In the genomic region with DNA sequence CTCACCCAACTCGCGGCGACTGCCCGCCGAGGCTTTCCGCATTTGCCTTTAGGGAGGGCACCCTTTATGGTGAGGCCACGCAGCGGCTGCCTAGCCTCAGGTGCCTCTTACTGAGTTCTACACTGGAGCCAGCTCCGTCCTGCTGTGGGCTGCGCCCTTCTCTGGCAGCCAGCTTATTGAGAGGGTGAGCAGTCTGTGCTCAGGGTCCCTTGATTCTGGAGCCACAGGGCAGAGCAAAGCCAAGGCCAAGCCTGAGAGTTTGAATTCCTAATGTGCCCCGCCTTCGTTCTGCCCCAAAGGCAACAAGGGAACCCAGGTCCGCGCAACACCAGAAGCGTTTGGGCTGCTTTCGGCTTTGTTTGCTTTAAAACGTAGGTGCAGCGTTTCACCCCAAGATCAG, we compare ENCODE assay signal across 8 mouse cellular contexts. TPM values are rescaled to one million over a fixed set of nuclear protein-coding genes. Genes with fewer than 3 reads are reported as not detected.
DNase-seq lines count a peak whose midpoint lies in the region; ATAC-seq and TF ChIP-seq lines count a peak whose summit lies in the region.

No protein-coding gene starts in this region.

- no peak overlapping the region for H3K9ac ChIP-seq in heart, embryonic 11.5 days (ENCODE audit: low read depth, low read length)
- H3K9ac ChIP-seq in forebrain, postnatal 0 days = 0 out of 2 replicates have a peak overlapping the region, but pooled peaks have one; percentile 10
- peak overlapping the region; percentile 42; the same call in 1 of the 2 replicates for H3K9ac ChIP-seq in midbrain, embryonic 12.5 days (replicated peaks)

- WGBS in heart, embryonic 11.5 days (ENCODE audit: insufficient replicate concordance) = under 1% methylated on average over 18 of the region's 18 CpGs
- 3% methylated on average over 18 of the region's 18 CpGs for WGBS in forebrain, postnatal 0 days
- under 1% methylated on average over 18 of the region's 18 CpGs for WGBS in midbrain, embryonic 12.5 days

- no peaks in the 10 kb centered on the region for H3K4me1 ChIP-seq in heart, embryonic 11.5 days (ENCODE audit: control insufficient read depth, insufficient read depth, low read length)
- no peaks in the 10 kb centered on the region for H3K4me1 ChIP-seq in forebrain, postnatal 0 days (ENCODE audit: insufficient read depth)
- peaks cover 16% of the 10 kb centered on the region; the same call in 1 of the 2 replicates for H3K4me1 ChIP-seq in midbrain, embryonic 12.5 days

- intact Hi-C loops in heart, postnatal 25 days (cut with DNase I) = no loop called here

- TF ChIP-seq CTCF in forebrain, postnatal 0 days (IDR thresholded peaks at IDR 0.05; ENCODE audit: low read depth) = no peak

- H3K27me3 ChIP-seq in heart, embryonic 11.5 days (ENCODE audit: control insufficient read depth, insufficient read depth, low read length) = peaks cover 74% of the 10 kb centered on the region
- H3K27me3 ChIP-seq in forebrain, postnatal 0 days (ENCODE audit: insufficient read depth, low read length) = peaks cover 83% of the 10 kb centered on the region
- H3K27me3 ChIP-seq in midbrain, embryonic 12.5 days = peaks cover 85% of the 10 kb centered on the region

- no peak overlapping the region for H3K27ac ChIP-seq in heart, embryonic 11.5 days (ENCODE audit: low read depth, low read length)
- no peak overlapping the region for H3K27ac ChIP-seq in forebrain, postnatal 0 days (ENCODE audit: low read depth, low read length)
- H3K27ac ChIP-seq in midbrain, embryonic 12.5 days (replicated peaks) = peak overlapping the region; percentile 71

- no peaks in the 10 kb centered on the region for H3K36me3 ChIP-seq in heart, embryonic 11.5 days (ENCODE audit: control insufficient read depth, insufficient read depth, low read length)
- H3K36me3 ChIP-seq in forebrain, postnatal 0 days (ENCODE audit: insufficient read depth) = no peaks in the 10 kb centered on the region
- H3K36me3 ChIP-seq in midbrain, embryonic 12.5 days = no peaks in the 10 kb centered on the region

- no peak overlapping the region for H3K4me3 ChIP-seq in heart, embryonic 11.5 days (ENCODE audit: low read depth, low read length)
- H3K4me3 ChIP-seq in forebrain, postnatal 0 days (ENCODE audit: low read depth, low read length) = no peak overlapping the region
- H3K4me3 ChIP-seq in midbrain, embryonic 12.5 days = peak overlapping the region; percentile 27

- no peaks in the 10 kb centered on the region for H3K9me3 ChIP-seq in heart, embryonic 11.5 days (replicated peaks; ENCODE audit: control insufficient read depth, low read length)
- no peaks in the 10 kb centered on the region for H3K9me3 ChIP-seq in forebrain, postnatal 0 days (ENCODE audit: low read length)
- no peaks in the 10 kb centered on the region for H3K9me3 ChIP-seq in midbrain, embryonic 12.5 days

- peak overlapping the region; percentile 27 for H3K4me2 ChIP-seq in heart, embryonic 11.5 days
- H3K4me2 ChIP-seq in forebrain, postnatal 0 days (ENCODE audit: low read depth) = peak overlapping the region; percentile 8
- H3K4me2 ChIP-seq in midbrain, embryonic 12.5 days (replicated peaks) = peak overlapping the region; percentile 60

- no peak for ATAC-seq in heart, embryonic 11.5 days (replicated peaks; ENCODE audit: insufficient number of reproducible peaks, low FRiP score, low TSS enrichment)
- no peak for ATAC-seq in forebrain, postnatal 0 days
- ATAC-seq in midbrain, embryonic 12.5 days (ENCODE audit: low FRiP score, low read depth) = no peak

- DNase-seq in heart, postnatal 25 days (ENCODE audit: low spot score) = no peak
- DNase-seq in Muller cell, postnatal 12 days (ENCODE audit: inconsistent ontology term) = peak; percentile 43
- peak; percentile 18 for DNase-seq in forebrain, postnatal 0 days
- DNase-seq in spleen, adult 18-20 months = no peak
- no peak for DNase-seq in layer of hippocampus, adult 8-10 months (ENCODE audit: low spot score in 2 of 2)
- DNase-seq in cerebellum, adult 9-11 months = no peak

RNA-seq across cellular contexts. Expression of a gene that starts 41.2 kb away (rescaled TPM):
- 30.4 and 34.4 TPM in 2 replicates for polyA plus RNA-seq in heart, embryonic 11.5 days (2014; fragmentation: Nextera tagmentation; extraction: Ambion mirVana)
- 10 to 100 TPM; 19.9 to 25.0 TPM for total RNA-seq in heart, postnatal 25 days (2021)
- total RNA-seq in forebrain, postnatal 0 days (2014; rRNA removed) = 23.7 and 49.9 TPM in 2 replicates
- polyA plus RNA-seq in forebrain, postnatal 0 days (2015; fragmentation: Nextera tagmentation; extraction: Ambion mirVana) = 46.4 and 92.8 TPM in 2 replicates
- 105 and 143 TPM in 2 replicates for polyA plus RNA-seq in midbrain, embryonic 12.5 days (2016; fragmentation: Nextera tagmentation; extraction: Ambion mirVana)
- 10 to 100 TPM; 40.5 to 53.3 (median 45.9) TPM for total RNA-seq in layer of hippocampus, adult 8-10 months (2022)

Comparison
In these comparisons a context has a peak if more than half of its experiments do, and no peak if none do; other contexts are left out.
1. H3K4me2 ChIP-seq: peak in every context shown above with its lines; median percentile 60 in midbrain, embryonic 12.5 days; 27 in heart, embryonic 11.5 days; 8 in forebrain, postnatal 0 days.
2. DNase-seq: peak in Muller cell, postnatal 12 days (single experiment) and forebrain, postnatal 0 days (single experiment); none in heart, postnatal 25 days (single experiment), spleen, adult 18-20 months (0 of 2), layer of hippocampus, adult 8-10 months (0 of 2) and cerebellum, adult 9-11 months (single experiment).